ENCODE assay signal across 8 mouse cellular contexts in genomic region chr16:93682156-93682688, GRCm38 (mm10). TPM values are rescaled to one million over a fixed set of nuclear protein-coding genes. Genes with fewer than 3 reads are reported as not detected.
A peak's percentile ranks its signal among the peaks of the same experiment; 100 is the strongest.
DNase-seq lines count a peak whose midpoint lies in the region; ATAC-seq and TF ChIP-seq lines count a peak whose summit lies in the region.

No protein-coding gene starts in this region.

- 26% methylated on average over 13 of the region's 13 CpGs for WGBS in hindbrain, embryonic 10.5 days
- 22% methylated on average over 13 of the region's 13 CpGs for WGBS in hindbrain, embryonic 11.5 days
- WGBS in hindbrain, embryonic 13.5 days, result 26% methylated on average over 13 of the region's 13 CpGs
- WGBS in midbrain, embryonic 13.5 days, result 25% methylated on average over 13 of the region's 13 CpGs

- H3K4me2 ChIP-seq in hindbrain, embryonic 11.5 days (replicated peaks; ENCODE audit: low read depth, low read length), result no peak overlapping the region
- peak overlapping the region; percentile 69 for H3K4me2 ChIP-seq in hindbrain, embryonic 13.5 days
- peak overlapping the region; percentile 73 for H3K4me2 ChIP-seq in midbrain, embryonic 13.5 days (replicated peaks)

- TF ChIP-seq CTCF in bone marrow macrophage, adult 2 months (IDR thresholded peaks at IDR 0.05; ENCODE audit: low read depth, low read length), result no peak

- DNase-seq in hindbrain, embryonic 10.5 days (ENCODE audit: low spot score), result no peak
- DNase-seq in hindbrain, embryonic 11.5 days (ENCODE audit: low spot score), result no peak
- no peak for DNase-seq in frontal cortex, adult 2 months (ENCODE audit: extremely low spot score in 1 of 2, low spot score in 1 of 2)
- no peak for DNase-seq in gastrocnemius, adult 8-10 months (ENCODE audit: low spot score in 2 of 2)
- no peak for DNase-seq in thymus, postnatal 25 days

- H3K27ac ChIP-seq in hindbrain, embryonic 10.5 days, result no peak overlapping the region
- H3K27ac ChIP-seq in hindbrain, embryonic 11.5 days (ENCODE audit: low read depth, low read length), result no peak overlapping the region
- no peak overlapping the region for H3K27ac ChIP-seq in bone marrow macrophage, adult 2 months (ENCODE audit: insufficient read depth, low read depth, low read length)
- no peak overlapping the region for H3K27ac ChIP-seq in hindbrain, embryonic 13.5 days
- no peak overlapping the region for H3K27ac ChIP-seq in midbrain, embryonic 13.5 days

- TF ChIP-seq POLR2A in bone marrow macrophage, adult 2 months (IDR thresholded peaks at IDR 0.05; ENCODE audit: borderline replicate concordance, low read depth, low read length), result no peak

- peak overlapping the region; percentile 57; the same call in 1 of the 2 replicates for H3K4me3 ChIP-seq in hindbrain, embryonic 10.5 days
- no peak overlapping the region for H3K4me3 ChIP-seq in hindbrain, embryonic 11.5 days (ENCODE audit: low read depth, low read length)
- H3K4me3 ChIP-seq in bone marrow macrophage, adult 2 months (ENCODE audit: insufficient read depth, low read length), result peak overlapping the region; percentile 72
- H3K4me3 ChIP-seq in hindbrain, embryonic 13.5 days, result peak overlapping the region; percentile 42; the same call in 1 of the 2 replicates
- peak overlapping the region; percentile 43 for H3K4me3 ChIP-seq in midbrain, embryonic 13.5 days (replicated peaks)

- peaks cover 15% of the 10 kb centered on the region for H3K4me1 ChIP-seq in hindbrain, embryonic 10.5 days (replicated peaks)
- H3K4me1 ChIP-seq in hindbrain, embryonic 11.5 days (replicated peaks; ENCODE audit: control insufficient read depth, insufficient read depth, low read length), result peaks cover 6% of the 10 kb centered on the region; the same call in 1 of the 2 replicates
- peaks cover 10% of the 10 kb centered on the region for H3K4me1 ChIP-seq in bone marrow macrophage, adult 2 months (ENCODE audit: control insufficient read depth, insufficient read depth, low read length)
- H3K4me1 ChIP-seq in hindbrain, embryonic 13.5 days (replicated peaks), result peaks cover 17% of the 10 kb centered on the region
- H3K4me1 ChIP-seq in midbrain, embryonic 13.5 days (replicated peaks), result peaks cover 15% of the 10 kb centered on the region

- H3K27me3 ChIP-seq in hindbrain, embryonic 10.5 days (ENCODE audit: insufficient read depth, poor library complexity, severe bottlenecking), result peaks cover 61% of the 10 kb centered on the region
- peaks cover 39% of the 10 kb centered on the region for H3K27me3 ChIP-seq in hindbrain, embryonic 11.5 days (ENCODE audit: control insufficient read depth, insufficient read depth, low read length)
- peaks cover 71% of the 10 kb centered on the region for H3K27me3 ChIP-seq in hindbrain, embryonic 13.5 days
- H3K27me3 ChIP-seq in midbrain, embryonic 13.5 days, result peaks cover 58% of the 10 kb centered on the region

- no peak for ATAC-seq in hindbrain, embryonic 11.5 days (ENCODE audit: low FRiP score)
- ATAC-seq in hindbrain, embryonic 13.5 days (ENCODE audit: low FRiP score), result no peak
- ATAC-seq in midbrain, embryonic 13.5 days, result 0 out of 2 replicates have a peak, but pooled peaks have one; percentile 30

- H3K36me3 ChIP-seq in hindbrain, embryonic 10.5 days, result no peaks in the 10 kb centered on the region
- no peaks in the 10 kb centered on the region for H3K36me3 ChIP-seq in hindbrain, embryonic 11.5 days (ENCODE audit: control insufficient read depth, insufficient read depth, low read length)
- no peaks in the 10 kb centered on the region for H3K36me3 ChIP-seq in hindbrain, embryonic 13.5 days
- no peaks in the 10 kb centered on the region for H3K36me3 ChIP-seq in midbrain, embryonic 13.5 days

- H3K9me3 ChIP-seq in hindbrain, embryonic 10.5 days, result no peaks in the 10 kb centered on the region
- H3K9me3 ChIP-seq in hindbrain, embryonic 11.5 days (ENCODE audit: control insufficient read depth, low read length), result no peaks in the 10 kb centered on the region
- peaks cover 7% of the 10 kb centered on the region; the same call in 1 of the 2 replicates for H3K9me3 ChIP-seq in hindbrain, embryonic 13.5 days
- no peaks in the 10 kb centered on the region for H3K9me3 ChIP-seq in midbrain, embryonic 13.5 days

- H3K9ac ChIP-seq in hindbrain, embryonic 11.5 days (ENCODE audit: low read depth, low read length), result no peak overlapping the region
- H3K9ac ChIP-seq in hindbrain, embryonic 13.5 days, result no peak overlapping the region
- no peak overlapping the region for H3K9ac ChIP-seq in midbrain, embryonic 13.5 days (replicated peaks)

RNA-seq across cellular contexts. Expression of gene Cbr3, which starts 0.8 kb away (rescaled TPM):
- polyA plus RNA-seq in hindbrain, embryonic 10.5 days (2016; fragmentation: Nextera tagmentation; extraction: Ambion mirVana), result 1.3 and 1.5 TPM in 2 replicates
- 0.67 and 0.82 TPM in 2 replicates for polyA plus RNA-seq in hindbrain, embryonic 11.5 days (2014; fragmentation: Nextera tagmentation; extraction: Ambion mirVana)
- polyA plus RNA-seq in bone marrow macrophage, adult 2 months (2012; ENCODE audit: insufficient read depth, insufficient read length, missing spikeins), result 33.8 and 36.3 TPM in 2 replicates
- polyA plus RNA-seq in hindbrain, embryonic 13.5 days (2015; fragmentation: Nextera tagmentation; extraction: Ambion mirVana), result 0.89 and 0.99 TPM in 2 replicates
- polyA plus RNA-seq in midbrain, embryonic 13.5 days (2015; fragmentation: Nextera tagmentation; extraction: Ambion mirVana), result 0.27 and 0.80 TPM in 2 replicates
- 17.9 and 19.1 TPM in 2 replicates for polyA plus RNA-seq in frontal cortex, adult 2 months (2012; rRNA removed)
- total RNA-seq in gastrocnemius, adult 8-10 months (2022), result 1 to 10 TPM in 3 of 4 experiments, under 1 TPM in 1; 0.89 to 1.6 (median 1.4) TPM

RNA-seq across cellular contexts. Expression of gene Dop1b, which starts 29.5 kb away (rescaled TPM):
- polyA plus RNA-seq in hindbrain, embryonic 10.5 days (2016; fragmentation: Nextera tagmentation; extraction: Ambion mirVana), result 12.0 and 20.2 TPM in 2 replicates
- 15.7 and 19.6 TPM in 2 replicates for polyA plus RNA-seq in hindbrain, embryonic 11.5 days (2014; fragmentation: Nextera tagmentation; extraction: Ambion mirVana)
- polyA plus RNA-seq in bone marrow macrophage, adult 2 months (2012; ENCODE audit: insufficient read depth, insufficient read length, missing spikeins), result 47.2 and 58.5 TPM in 2 replicates
- 31.0 and 32.2 TPM in 2 replicates for polyA plus RNA-seq in hindbrain, embryonic 13.5 days (2015; fragmentation: Nextera tagmentation; extraction: Ambion mirVana)
- polyA plus RNA-seq in midbrain, embryonic 13.5 days (2015; fragmentation: Nextera tagmentation; extraction: Ambion mirVana), result 29.6 and 32.4 TPM in 2 replicates
- polyA plus RNA-seq in frontal cortex, adult 2 months (2012; rRNA removed), result 62.8 and 70.8 TPM in 2 replicates
- 10 to 100 TPM; 39.7 to 52.0 (median 48.4) TPM for total RNA-seq in gastrocnemius, adult 8-10 months (2022)

RNA-seq across cellular contexts. Expression of gene Gm5678, which starts 54.3 kb away (rescaled TPM):
- not detected in 2 replicates for polyA plus RNA-seq in hindbrain, embryonic 10.5 days (2016; fragmentation: Nextera tagmentation; extraction: Ambion mirVana)
- polyA plus RNA-seq in hindbrain, embryonic 11.5 days (2014; fragmentation: Nextera tagmentation; extraction: Ambion mirVana), result not detected in 2 replicates
- not detected in 2 replicates for polyA plus RNA-seq in bone marrow macrophage, adult 2 months (2012; ENCODE audit: insufficient read depth, insufficient read length, missing spikeins)
- not detected in 2 replicates for polyA plus RNA-seq in hindbrain, embryonic 13.5 days (2015; fragmentation: Nextera tagmentation; extraction: Ambion mirVana)
- not detected in 2 replicates for polyA plus RNA-seq in midbrain, embryonic 13.5 days (2015; fragmentation: Nextera tagmentation; extraction: Ambion mirVana)
- polyA plus RNA-seq in frontal cortex, adult 2 months (2012; rRNA removed), result 0.28 and 0.71 TPM in 2 replicates
- total RNA-seq in gastrocnemius, adult 8-10 months (2022), result 1 to 10 TPM in 3 of 4 experiments, under 1 TPM in 1; 0.96 to 1.7 (median 1.1) TPM
